Mouse (Mus musculus) forebrain, embryonic 13.5 days (tissue): ENCODE data around the gene Xpo4. TPM values are rescaled to one million over a fixed set of nuclear protein-coding genes. Genes with fewer than 3 reads are reported as not detected.

Source experiments
- ATAC-seq: fragments of 200-750 bp; cut with Nextera tagmentation; 2 replicates; pipeline ENCODE4 v1.8.0; 2017
- H3K27ac ChIP-seq: fragments of 300-500 bp; sonication (generic); 2 replicates; pipeline ENCODE4 v1.5.1; 2015; ENCODE audit warnings: inconsistent platforms, mild to moderate bottlenecking, moderate library complexity
- H3K27me3 ChIP-seq: fragments of 300-500 bp; sonication (generic); 2 replicates; pipeline ENCODE4 v1.6.1; 2015; ENCODE audit warnings: mild to moderate bottlenecking, inconsistent platforms
- H3K36me3 ChIP-seq: fragments of 300-500 bp; sonication (generic); 2 replicates; pipeline ENCODE4 v1.6.1; 2015; ENCODE audit warnings: mild to moderate bottlenecking, inconsistent platforms; ENCODE audit not compliant: poor library complexity, severe bottlenecking
- H3K4me1 ChIP-seq: fragments of 300-500 bp; sonication (generic); 2 replicates; pipeline ENCODE4 v1.6.1; 2015; ENCODE audit warnings: inconsistent platforms
- H3K4me2 ChIP-seq: fragments of 300-500 bp; sonication (generic); 2 replicates; pipeline ENCODE4 v1.6.1; 2015; ENCODE audit warnings: inconsistent platforms, mild to moderate bottlenecking, moderate library complexity
- H3K4me3 ChIP-seq: fragments of 300-500 bp; sonication (generic); 2 replicates; pipeline ENCODE4 v1.5.1; 2015; ENCODE audit warnings: mild to moderate bottlenecking, inconsistent platforms
- H3K9ac ChIP-seq: fragments of 300-500 bp; sonication (generic); 2 replicates; pipeline ENCODE4 v1.6.1; 2015; ENCODE audit warnings: mild to moderate bottlenecking, inconsistent platforms
- H3K9me3 ChIP-seq: fragments of 300-500 bp; sonication (generic); replicated peaks from 2 replicates; pipeline ENCODE4 v1.6.1; 2016; ENCODE audit warnings: inconsistent platforms
- WGBS: fragments of 180-500 bp; shearing (Covaris S2); methylation state at CpG from one replicate; pipeline ENCODE4 v1.1.7; 2015; 5-methylcytosine and 5-hydroxymethylcytosine counted together
- polyA plus RNA-seq: library from polyadenylated mRNA; unstranded; fragments of >200 nt; fragmentation: Nextera tagmentation; extraction: Ambion mirVana; gene quantifications from 2 replicates; pipeline ENCODE4 v1.2.1, GENCODE M21; 2015

The Xpo4 gene
- polyA plus RNA-seq, 1 experiment from 2014 or later = 19.3 TPM

DNA sequence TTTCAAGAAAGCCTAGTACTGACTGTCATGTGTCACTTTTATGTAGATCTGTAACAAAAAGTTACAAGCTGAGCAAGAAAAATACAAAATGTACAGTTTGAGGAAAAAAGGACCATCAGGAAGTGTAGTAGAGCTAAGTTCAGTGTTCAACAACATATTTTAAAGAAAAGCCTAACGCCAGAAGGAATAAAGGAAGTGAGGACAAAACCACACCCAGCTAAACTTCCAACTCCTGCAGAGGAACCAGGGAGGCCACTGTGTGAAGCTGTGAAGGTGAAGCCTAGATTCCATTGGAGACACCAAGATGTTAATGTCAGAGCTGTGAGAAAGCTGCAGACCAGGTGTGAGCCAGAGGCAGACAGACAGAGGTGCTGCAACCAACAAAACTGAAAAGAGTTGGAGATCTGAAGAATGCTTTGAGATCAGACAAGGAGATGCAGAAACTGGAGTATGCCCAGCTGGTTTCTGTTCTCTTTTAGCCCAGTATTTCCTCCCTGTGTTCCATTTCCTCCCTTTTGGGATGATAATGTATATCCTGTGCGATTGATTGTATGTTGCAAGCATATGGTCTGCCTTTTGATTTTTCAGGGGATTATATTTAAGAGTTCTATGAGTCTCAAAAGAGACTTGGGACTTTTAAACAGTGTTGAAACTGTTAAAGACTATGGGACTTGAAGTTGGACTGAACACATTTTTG, 88.7 kb downstream of the Xpo4 start:
- Histone ChIP-seq H3K36me3 (peaks cover 29% of the 10 kb centered on the region), H3K4me3 (no peak overlapping the region), H3K4me2 (no peak overlapping the region), H3K27ac (no peak overlapping the region), H3K9ac (no peak overlapping the region), H3K4me1 (no peaks in the 10 kb centered on the region; the same call in 1 of the 2 replicates), H3K27me3 (no peaks in the 10 kb centered on the region), H3K9me3 (0 out of 2 replicates have a peak, but pooled peaks cover 3% of the 10 kb centered on the region)
- 93% methylated on average over 2 of the region's 2 CpGs for WGBS
- ATAC-seq = no peak

DNA sequence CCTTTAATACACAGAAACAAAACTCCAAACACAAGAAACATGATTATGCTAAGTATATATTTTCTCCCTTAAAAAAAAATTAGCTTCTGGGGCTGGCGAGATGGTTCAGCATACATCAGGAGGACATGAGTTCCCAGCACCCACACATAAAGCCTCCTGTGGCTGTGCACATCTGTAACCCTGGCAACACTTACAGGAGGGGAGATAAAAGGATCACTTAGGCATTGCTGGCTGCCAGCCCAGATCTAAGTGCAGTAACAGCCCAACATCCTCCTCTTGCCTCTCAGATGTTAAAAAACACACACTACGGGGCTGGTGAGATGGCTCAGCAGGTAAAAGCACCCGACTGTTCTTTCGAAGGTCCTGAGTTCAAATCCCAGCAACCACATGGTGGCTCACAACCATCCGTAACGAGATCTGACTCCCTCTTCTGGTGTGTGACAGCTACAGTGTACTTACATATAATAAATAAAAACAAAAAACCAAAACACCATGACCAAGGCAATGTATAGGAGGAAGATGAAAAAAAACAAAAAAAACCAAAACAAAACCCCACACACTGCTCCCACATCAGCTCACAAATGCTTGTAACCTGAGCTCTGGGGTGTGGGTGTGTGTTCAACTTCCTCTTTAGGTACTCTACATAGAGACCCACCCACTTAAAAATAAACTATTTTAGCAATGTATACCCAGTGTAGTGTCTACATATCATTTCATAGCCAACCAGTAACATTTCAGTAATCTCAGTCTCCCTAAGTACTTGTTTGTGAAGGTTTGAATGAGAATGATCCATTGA, 90.2 kb downstream of the Xpo4 start:
- Histone ChIP-seq H3K36me3 (peaks cover 20% of the 10 kb centered on the region), H3K4me3 (no peak overlapping the region), H3K27me3 (no peaks in the 10 kb centered on the region), H3K27ac (no peak overlapping the region), H3K4me1 (peaks cover 6% of the 10 kb centered on the region), H3K9me3 (0 out of 2 replicates have a peak, but pooled peaks cover 3% of the 10 kb centered on the region), H3K9ac (no peak overlapping the region), H3K4me2 (no peak overlapping the region)
- ATAC-seq = no peak
- 85% methylated on average over 6 of the region's 6 CpGs for WGBS

DNA sequence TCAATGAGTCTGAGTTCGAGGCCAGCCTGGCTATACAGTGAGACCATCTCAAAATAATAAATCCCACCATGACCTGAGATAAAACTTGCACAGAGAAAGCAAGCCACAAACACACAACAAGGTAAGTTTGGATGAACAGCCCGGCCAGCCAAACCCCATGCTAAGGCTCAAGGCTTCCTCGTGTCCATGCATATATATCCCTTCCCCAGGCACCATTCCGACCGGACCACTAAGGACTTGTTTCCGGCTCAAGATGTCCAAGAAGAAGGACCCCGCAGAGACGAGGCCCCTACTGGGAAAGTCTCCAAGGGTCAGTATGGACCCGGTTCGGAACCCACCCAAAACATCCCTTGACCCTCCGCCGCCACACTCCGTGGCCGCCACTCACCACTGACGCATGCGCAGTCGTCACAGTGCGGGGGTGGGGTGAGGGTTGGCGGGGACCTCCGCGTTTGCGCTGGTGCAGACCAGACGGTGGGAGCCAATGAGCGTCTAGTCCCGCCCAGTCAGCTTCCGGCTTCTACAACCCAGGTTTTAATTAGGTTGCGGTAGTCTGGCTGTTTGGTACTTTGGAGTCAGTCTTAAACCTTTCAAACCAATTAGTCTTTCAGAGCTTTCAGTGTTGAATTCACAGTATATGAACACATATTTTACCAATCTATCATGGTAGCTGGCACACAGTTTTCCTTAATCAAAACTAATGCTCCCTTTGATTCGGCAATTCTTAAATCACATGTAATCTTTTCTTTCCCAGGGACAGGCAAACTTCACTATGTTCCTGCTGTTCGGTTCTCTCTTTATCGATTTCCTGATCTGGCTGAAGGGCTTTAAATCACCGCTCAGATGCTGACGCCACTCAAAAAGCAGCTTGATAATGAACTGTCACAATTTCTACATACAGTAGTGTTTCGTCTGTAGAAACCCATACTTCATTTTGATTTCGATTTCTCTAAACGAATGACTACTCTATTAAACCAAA, 93.8 kb downstream of the Xpo4 start, which contains the start of gene Eef1akmt1:
Gene Eef1akmt1, minus strand, starts transcription at position 458 of the 979 bp plus-strand sequence.
- Histone ChIP-seq H3K4me3 (peak within 1 kb of the TSS; percentile 60), H3K4me2 (peak within 1 kb of the TSS; percentile 66), H3K27me3 (no peaks in the 10 kb centered on the region), H3K4me1 (peaks cover 6% of the 10 kb centered on the region), H3K27ac (no peak within 1 kb of the TSS), H3K9me3 (0 out of 2 replicates have a peak, but pooled peaks cover 1% of the 10 kb centered on the region), H3K9ac (peak within 1 kb of the TSS; percentile 76), H3K36me3 (peaks cover 9% of the 10 kb centered on the region)
- 9% methylated on average over 35 of the region's 35 CpGs for WGBS
- ATAC-seq = peak; percentile 100

DNA sequence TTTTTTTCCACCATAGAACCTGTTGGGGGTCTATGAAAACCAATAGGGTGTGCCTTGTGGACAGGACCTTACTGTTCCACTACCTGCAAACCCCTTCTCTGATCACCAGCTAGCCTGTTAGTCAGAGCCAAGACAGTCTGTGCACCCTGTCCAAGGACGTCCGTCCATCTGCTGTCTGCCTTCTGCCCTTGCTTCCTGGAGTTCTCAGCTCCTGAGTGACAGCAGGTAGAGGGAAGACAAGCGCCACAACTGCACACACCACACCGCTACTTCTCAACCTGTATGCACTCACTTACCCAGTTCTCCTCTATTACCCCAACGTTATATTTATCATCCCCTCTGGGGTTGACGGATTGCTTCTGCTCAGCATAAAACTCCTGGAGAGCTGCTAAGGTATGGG, 99.6 kb downstream of the Xpo4 start:
- Histone ChIP-seq H3K9me3 (no peaks in the 10 kb centered on the region), H3K27me3 (no peaks in the 10 kb centered on the region), H3K9ac (no peak overlapping the region), H3K36me3 (peaks cover 3% of the 10 kb centered on the region; the same call in 1 of the 2 replicates), H3K27ac (no peak overlapping the region), H3K4me3 (no peak overlapping the region), H3K4me2 (no peak overlapping the region), H3K4me1 (peaks cover 2% of the 10 kb centered on the region)
- no peak for ATAC-seq
- WGBS = 95% methylated on average over 6 of the region's 6 CpGs

DNA sequence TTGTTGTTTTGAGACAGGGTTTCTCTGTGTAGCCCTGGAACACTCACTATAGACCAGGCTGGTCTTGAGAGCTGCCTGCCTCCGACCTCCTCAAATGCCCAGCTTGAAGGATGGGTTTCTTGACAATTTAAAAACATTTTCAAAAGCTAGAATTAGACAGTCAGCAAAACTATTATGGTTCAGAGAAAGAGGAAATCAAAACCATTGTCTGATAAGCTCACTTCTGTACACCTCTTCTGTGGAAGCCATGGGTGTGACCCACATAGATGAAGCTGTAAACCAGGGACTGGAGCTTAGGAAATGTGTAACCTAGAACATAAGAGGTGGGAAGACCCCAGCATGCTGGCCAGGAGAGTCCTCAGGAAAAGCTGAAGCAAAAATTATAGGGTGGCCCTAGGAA, 108.3 kb downstream of the Xpo4 start:
- Histone ChIP-seq H3K27me3 (no peaks in the 10 kb centered on the region), H3K9ac (no peak overlapping the region), H3K27ac (no peak overlapping the region), H3K4me2 (no peak overlapping the region), H3K4me1 (no peaks in the 10 kb centered on the region), H3K36me3 (peaks cover 12% of the 10 kb centered on the region; the same call in 1 of the 2 replicates), H3K9me3 (no peaks in the 10 kb centered on the region), H3K4me3 (no peak overlapping the region)
- ATAC-seq = no peak
- WGBS = 73% methylated on average over 1 of the region's 1 CpGs

DNA sequence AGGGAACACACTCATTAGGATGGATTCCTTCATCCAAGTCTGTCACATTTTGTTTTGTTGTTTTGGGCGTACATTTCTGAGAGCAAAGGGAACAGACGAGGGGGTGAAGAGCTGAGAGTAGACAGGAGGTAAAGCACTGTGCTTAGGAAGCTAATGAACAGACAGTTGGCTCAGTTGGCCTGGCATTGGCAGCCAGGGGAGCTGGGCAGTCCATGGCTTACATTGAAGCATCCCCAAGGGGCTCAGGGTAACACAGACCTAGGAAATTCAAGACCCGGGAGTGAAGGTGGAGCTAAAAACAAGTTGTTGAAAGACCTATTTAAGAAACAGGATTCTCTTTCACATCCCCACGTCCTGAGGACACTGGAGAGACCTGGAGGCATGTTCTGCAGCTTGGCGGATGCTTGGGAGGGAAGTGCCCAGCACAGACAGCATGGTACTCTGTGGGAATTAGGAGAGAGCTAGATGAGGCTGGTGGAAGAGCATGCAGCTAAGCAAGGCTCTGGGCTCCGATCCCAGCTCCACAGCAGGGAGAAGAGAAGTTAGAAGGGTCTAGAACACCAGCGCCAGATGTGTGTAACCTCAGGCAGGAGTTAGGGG, 109.7 kb downstream of the Xpo4 start:
- 86% methylated on average over 7 of the region's 7 CpGs for WGBS
- Histone ChIP-seq H3K27ac (no peak overlapping the region), H3K9ac (no peak overlapping the region), H3K4me3 (no peak overlapping the region), H3K9me3 (no peaks in the 10 kb centered on the region), H3K4me1 (no peaks in the 10 kb centered on the region), H3K4me2 (no peak overlapping the region), H3K27me3 (no peaks in the 10 kb centered on the region), H3K36me3 (peaks cover 12% of the 10 kb centered on the region; the same call in 1 of the 2 replicates)
- ATAC-seq = no peak

DNA sequence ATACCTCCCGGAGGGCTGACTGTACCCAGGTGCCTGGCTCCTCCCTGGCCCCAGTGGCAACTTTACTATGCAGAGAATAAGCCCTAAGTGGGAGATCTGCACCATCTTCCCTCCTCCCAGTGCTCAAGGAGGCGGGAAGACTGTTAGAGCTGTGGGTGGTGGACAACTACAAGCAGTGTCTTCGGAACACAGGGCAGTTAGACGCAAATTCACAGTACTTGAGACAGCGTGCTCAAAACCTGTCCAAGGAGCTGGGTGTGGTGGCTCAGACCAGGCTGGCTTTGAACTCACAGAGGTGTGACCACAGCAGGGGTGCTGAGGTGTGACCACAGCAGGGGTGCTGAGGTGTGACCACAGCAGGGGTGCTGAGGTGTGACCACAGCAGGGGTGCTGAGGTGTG, 110.8 kb downstream of the Xpo4 start:
- Histone ChIP-seq H3K4me2 (no peak overlapping the region), H3K4me3 (no peak overlapping the region)
- 100% methylated on average over 5 of the region's 5 CpGs for WGBS

DNA sequence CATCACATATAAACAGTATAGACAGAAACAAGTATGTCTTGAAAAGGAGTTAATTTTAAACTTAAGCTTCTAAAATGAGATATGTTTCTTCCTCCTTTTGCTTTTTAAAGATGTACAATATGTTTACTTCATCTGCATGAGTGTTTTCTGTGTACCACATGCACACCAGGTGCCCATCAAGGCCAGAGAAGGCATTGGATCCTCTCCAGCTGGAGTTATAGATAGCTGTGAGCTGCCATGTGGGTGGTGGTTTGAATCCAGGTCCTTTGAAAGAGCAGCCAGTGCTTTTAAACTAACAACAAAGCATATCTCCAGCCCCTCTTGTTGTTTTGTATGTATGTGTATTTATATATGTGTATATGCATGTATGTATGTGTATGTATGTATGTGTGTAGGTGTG, 112.3 kb downstream of the Xpo4 start:
- Histone ChIP-seq H3K4me1 (no peaks in the 10 kb centered on the region), H3K27ac (no peak overlapping the region), H3K27me3 (no peaks in the 10 kb centered on the region), H3K4me2 (no peak overlapping the region), H3K9me3 (no peaks in the 10 kb centered on the region), H3K9ac (no peak overlapping the region), H3K36me3 (peaks cover 30% of the 10 kb centered on the region), H3K4me3 (no peak overlapping the region)
- ATAC-seq = no peak

More for the DNA sequence above, 110.8 kb downstream of the Xpo4 start:
- H3K36me3 ChIP-seq = peaks cover 20% of the 10 kb centered on the region
- H3K4me1 ChIP-seq = no peaks in the 10 kb centered on the region
- H3K9ac ChIP-seq = no peak overlapping the region
- ATAC-seq = no peak
- H3K27ac ChIP-seq = no peak overlapping the region
- H3K27me3 ChIP-seq = no peaks in the 10 kb centered on the region
- no peaks in the 10 kb centered on the region for H3K9me3 ChIP-seq

DNA sequence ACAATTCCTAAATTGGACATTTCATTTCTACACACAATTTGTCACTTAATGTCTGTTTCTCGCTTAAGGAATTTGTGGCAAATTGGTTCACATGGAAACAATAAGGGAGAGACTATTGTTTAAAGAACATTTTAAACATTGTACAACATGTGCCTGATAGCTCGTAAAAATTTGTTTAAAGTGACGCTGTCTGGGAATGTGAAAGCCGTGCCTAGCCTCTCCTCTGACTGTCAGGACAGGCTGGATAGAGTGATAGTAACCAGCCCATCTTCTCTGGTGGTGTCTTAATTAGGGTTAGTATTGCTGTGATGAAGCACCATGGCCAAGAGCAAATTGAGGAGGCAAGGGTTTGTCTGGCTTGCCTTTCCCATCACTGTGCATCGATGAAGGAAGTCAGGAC, 118.2 kb downstream of the Xpo4 start:
- 0 out of 2 replicates have a peak, but pooled peaks cover 3% of the 10 kb centered on the region for H3K4me1 ChIP-seq
- no peaks in the 10 kb centered on the region for H3K9me3 ChIP-seq
- H3K9ac ChIP-seq = no peak overlapping the region
- WGBS = 78% methylated on average over 5 of the region's 5 CpGs
- no peak overlapping the region for H3K4me3 ChIP-seq
- H3K36me3 ChIP-seq = peaks cover 18% of the 10 kb centered on the region
- no peak overlapping the region for H3K4me2 ChIP-seq
- peaks cover 10% of the 10 kb centered on the region; the same call in 1 of the 2 replicates for H3K27me3 ChIP-seq
- no peak overlapping the region for H3K27ac ChIP-seq
- ATAC-seq = no peak

DNA sequence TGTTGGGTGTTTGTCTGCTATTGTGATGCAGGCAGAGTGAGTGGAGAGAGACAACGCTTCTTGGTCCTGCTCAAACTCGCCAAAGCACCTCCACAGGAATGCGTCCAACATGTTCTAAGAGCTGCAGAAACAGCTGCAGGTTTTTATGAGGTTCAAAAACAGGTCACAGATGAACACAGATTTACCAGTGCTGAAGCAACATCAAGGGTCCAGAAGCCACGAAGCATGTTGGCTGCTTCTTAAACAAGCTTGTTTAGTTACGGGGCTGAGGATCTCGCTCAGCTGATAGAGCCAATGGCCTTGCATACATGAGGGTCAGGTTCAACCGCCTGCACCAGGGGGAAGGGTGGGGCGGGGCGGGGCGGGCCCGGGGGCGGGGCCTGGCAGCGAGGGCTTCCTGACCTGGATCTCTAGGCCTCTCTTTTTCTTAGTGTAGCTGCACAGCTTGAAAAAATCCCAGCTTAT, 118.6 kb downstream of the Xpo4 start:
- Histone ChIP-seq H3K4me3 (no peak overlapping the region), H3K4me1 (0 out of 2 replicates have a peak, but pooled peaks cover 3% of the 10 kb centered on the region), H3K9ac (no peak overlapping the region), H3K36me3 (peaks cover 18% of the 10 kb centered on the region), H3K4me2 (no peak overlapping the region), H3K27me3 (peaks cover 15% of the 10 kb centered on the region; the same call in 1 of the 2 replicates), H3K27ac (no peak overlapping the region), H3K9me3 (no peaks in the 10 kb centered on the region)
- no peak for ATAC-seq
- WGBS = 31% methylated on average over 13 of the region's 13 CpGs

DNA sequence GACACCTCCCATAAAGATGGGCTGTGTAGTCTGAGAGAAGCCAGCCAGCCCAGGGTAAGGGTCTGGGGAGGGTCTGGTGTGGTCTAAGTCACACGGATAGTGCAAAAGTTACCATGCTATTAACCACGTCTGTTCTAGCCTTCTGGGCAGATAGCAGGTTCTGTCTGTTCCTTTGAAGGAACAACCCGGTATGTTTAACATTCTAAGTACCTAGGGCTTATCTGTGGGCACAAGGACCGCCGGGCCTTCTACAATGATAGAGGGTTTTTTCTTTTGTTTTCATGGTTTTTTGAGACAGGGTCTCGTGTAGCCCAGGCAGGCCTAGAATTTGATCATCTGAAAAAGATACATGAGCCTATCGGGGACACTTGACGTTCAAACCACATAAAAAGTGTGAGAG, 119.1 kb downstream of the Xpo4 start:
- ATAC-seq = no peak
- peaks cover 18% of the 10 kb centered on the region for H3K27me3 ChIP-seq
- H3K27ac ChIP-seq = no peak overlapping the region
- H3K9me3 ChIP-seq = no peaks in the 10 kb centered on the region
- 91% methylated on average over 8 of the region's 8 CpGs for WGBS
- no peak overlapping the region for H3K9ac ChIP-seq
- H3K4me2 ChIP-seq = no peak overlapping the region
- H3K4me3 ChIP-seq = no peak overlapping the region
- H3K36me3 ChIP-seq = peaks cover 18% of the 10 kb centered on the region
- H3K4me1 ChIP-seq = 0 out of 2 replicates have a peak, but pooled peaks cover 3% of the 10 kb centered on the region
